Mouse (Mus musculus) embryonic fibroblast, embryonic 13.5 days (primary cell): ENCODE measurements around the gene Paics. TPM values are rescaled to one million over a fixed set of nuclear protein-coding genes. Genes with fewer than 3 reads are reported as not detected.
"Not testable (repeated sequence)": the region's sequence is repeated elsewhere in the genome, so short reads cannot be mapped to it uniquely, and the experiment has no call there.

Source experiments
- H3K27ac ChIP-seq: 2 replicates; pipeline ENCODE4 v1.5.1; 2012; ENCODE audit warnings: low read length, control low read depth, inconsistent platforms; ENCODE audit not compliant: insufficient read depth
- H3K4me1 ChIP-seq: 2 replicates; pipeline ENCODE4 v1.6.1; 2011; ENCODE audit warnings: low read length; ENCODE audit not compliant: control insufficient read depth, insufficient read depth
- H3K4me3 ChIP-seq: 2 replicates; pipeline ENCODE4 v1.5.1; 2011; ENCODE audit warnings: mild to moderate bottlenecking, control low read depth, low read length; ENCODE audit not compliant: insufficient read depth
- CTCF ChIP-seq: IDR thresholded peaks from 2 replicates; pipeline ENCODE4 v1.5.1; 2011; ENCODE audit warnings: mild to moderate bottlenecking, control low read depth, low read length, moderate library complexity, borderline replicate concordance; ENCODE audit not compliant: insufficient read depth
- POLR2A ChIP-seq: IDR thresholded peaks from 2 replicates; pipeline ENCODE4 v1.6.1; 2011; ENCODE audit warnings: low read depth, mild to moderate bottlenecking, control low read depth, low read length, moderate library complexity
- polyA plus RNA-seq: library from polyadenylated mRNA; stranded (reverse); fragments of >200 nt; gene quantifications from 2 replicates; pipeline ENCODE4 v1.2.4, GENCODE M21; 2011; ENCODE audit warnings: low read depth; ENCODE audit not compliant: missing spikeins, insufficient read length

The Paics gene
- polyA plus RNA-seq, result 162 and 173 TPM in 2 replicates

DNA sequence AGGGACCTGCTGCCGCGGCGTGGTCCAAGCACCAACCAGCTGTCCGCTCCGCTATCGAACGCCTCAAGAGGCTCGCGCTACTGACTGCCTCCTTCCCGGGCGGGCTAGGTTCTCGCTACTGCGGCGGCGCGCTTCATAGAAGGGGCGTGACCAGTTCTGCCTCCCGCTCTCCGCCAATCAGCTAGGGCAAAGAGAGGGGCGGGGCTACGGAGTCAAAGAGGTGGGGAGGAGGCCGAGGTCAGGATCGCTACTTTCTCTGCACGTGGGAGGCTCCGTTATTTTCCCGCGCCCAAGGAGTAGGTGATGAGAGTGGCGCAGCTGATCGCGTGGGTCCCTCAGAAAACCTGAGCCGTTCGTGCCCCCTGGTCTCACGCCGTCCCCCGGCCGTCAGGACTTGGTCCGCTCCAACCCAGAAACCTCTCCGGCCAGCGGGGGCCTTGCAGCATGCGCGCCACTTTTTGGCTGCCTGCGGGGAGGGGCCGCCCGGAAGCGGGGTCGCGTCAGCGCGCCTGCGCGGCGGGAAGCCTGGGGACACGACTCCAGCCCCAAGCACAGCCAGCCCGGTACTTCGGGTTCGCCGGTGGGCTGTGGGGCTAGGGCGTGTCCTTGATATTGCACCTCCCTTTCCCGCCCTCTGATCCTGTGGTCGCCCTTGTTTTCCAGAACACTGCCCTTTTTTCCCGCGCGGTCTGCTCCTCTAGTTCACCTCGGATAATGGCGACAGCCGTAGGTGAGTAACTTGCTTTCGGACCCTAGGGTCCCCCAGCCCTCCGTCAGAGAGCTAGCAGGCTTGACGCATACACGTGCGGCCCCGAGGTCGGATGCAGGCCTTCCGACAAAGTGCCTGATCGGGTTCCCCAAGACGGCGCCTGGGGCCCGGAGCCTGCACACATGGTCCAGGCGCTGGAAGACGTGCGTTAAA, at the start of gene Paics, which contains the start of gene Ppat:
Gene Paics (plus strand): TSS at position 202 of the 922 bp plus-strand sequence.
Gene Ppat (minus strand): TSS at position 473 of the 922 bp plus-strand sequence.
- peak within 1 kb of the TSS; percentile 92 for H3K4me3 ChIP-seq
- 0 out of 2 replicates have a peak, but pooled peaks cover 4% of the 10 kb centered on the region for H3K4me1 ChIP-seq
- TF ChIP-seq POLR2A, result peak; percentile 98
- no peak for TF ChIP-seq CTCF
- peak within 1 kb of the TSS; percentile 54 for H3K27ac ChIP-seq

- Histone ChIP-seq H3K4me3 (no peak overlapping the region), H3K27ac (no peak overlapping the region), H3K4me1 (no peaks in the 10 kb centered on the region)
- TF ChIP-seq CTCF (no peak), POLR2A (no peak)
Measured at GRCm38 (mm10) chr5:76902131-76902530, 49.0 kb upstream of the Paics start.

- peak overlapping the region; percentile 43 for H3K27ac ChIP-seq
- H3K4me3 ChIP-seq, result peak overlapping the region; percentile 79
- TF ChIP-seq CTCF, result no peak
- TF ChIP-seq POLR2A, result no peak
- H3K4me1 ChIP-seq, result no peaks in the 10 kb centered on the region
Measured at GRCm38 (mm10) chr5:76904713-76905404, 46.2 kb upstream of the Paics start.

DNA sequence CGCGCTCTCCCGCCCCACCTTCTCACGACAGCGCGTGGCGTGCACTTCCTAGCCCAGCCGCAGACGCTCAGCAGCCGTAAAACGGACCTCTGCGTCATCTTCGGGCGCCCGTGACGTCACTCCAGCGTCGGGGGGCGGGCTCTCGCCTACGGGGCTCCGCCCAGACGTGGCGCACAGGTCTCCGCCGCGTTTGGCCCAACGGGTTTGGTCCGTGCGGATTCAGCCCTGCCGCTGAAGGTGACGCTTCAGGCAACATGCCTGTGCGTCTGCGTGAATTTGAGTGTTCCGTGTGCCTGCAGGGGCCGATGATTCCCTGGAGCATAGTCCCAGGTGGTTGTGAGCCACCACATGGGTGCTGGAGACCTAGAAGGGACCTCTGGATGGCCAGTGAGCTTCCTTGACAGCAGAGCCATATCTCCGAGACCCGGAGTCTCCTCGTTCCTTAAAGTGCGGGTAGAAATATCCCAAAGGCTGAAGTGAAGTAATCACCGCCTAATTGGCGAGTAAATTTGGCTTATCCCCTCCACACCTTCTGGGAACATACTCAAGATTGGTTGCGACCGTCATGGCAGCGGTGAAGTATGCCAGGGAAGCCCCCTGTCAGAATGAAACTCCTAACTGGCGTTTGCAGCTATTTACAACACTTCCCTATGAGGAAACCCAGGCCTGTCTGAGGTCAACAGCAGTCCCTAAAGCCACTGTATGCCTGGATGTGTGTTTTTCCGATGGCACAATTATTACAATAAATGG, 45.5 kb upstream of the Paics start, which contains the start of gene Aasdh:
Gene Aasdh (minus strand): TSS at position 110 of the 750 bp plus-strand sequence.
- TF ChIP-seq CTCF, result no peak
- peak; percentile 99 for TF ChIP-seq POLR2A
- H3K4me3 ChIP-seq, result peak within 1 kb of the TSS; percentile 79
- peak within 1 kb of the TSS; percentile 70 for H3K27ac ChIP-seq
- H3K4me1 ChIP-seq, result no peaks in the 10 kb centered on the region

DNA sequence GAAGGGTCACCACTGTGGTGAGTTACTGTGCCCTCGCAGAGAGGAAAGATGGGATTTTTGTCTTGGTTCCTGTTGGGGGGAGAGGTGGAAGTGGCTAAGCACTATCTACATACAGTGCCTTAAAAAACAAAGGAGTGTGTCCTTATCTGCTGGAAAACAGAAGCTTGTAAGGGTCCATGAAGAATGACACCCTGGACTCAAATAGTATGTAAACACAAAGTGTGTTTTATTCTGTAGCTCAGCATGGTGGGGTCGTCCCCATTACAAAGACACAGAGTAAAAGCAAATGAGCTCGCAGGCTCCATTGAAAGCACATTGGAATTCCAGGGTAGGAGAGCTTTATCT, 45.0 kb upstream of the Paics start:
- Histone ChIP-seq H3K4me3 (peak overlapping the region; percentile 65), H3K27ac (no peak overlapping the region), H3K4me1 (no peaks in the 10 kb centered on the region)
- TF ChIP-seq CTCF, result no peak

DNA sequence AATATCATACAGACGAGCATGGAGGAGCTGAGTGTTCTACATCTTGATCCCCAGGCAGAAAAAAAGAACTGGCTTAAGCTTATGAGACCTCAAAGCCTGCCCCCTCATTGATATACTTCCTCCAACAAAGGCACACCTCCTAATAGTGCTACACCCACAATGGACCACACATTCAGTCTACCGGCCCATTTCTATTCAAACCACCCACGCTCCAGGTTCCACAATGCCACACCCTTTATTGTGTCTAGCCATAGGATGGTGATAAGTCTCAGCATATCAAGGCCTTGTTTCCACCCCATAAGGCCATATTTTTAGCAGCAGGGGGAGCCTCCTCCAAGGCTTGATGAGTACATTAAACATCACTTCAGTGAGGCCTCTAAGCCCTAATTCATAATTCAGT, 40.3 kb upstream of the Paics start:
- TF ChIP-seq CTCF, result no peak
- no peak for TF ChIP-seq POLR2A
- H3K4me1 ChIP-seq, result no peaks in the 10 kb centered on the region
- H3K27ac ChIP-seq, result no peak overlapping the region
- no peak overlapping the region for H3K4me3 ChIP-seq

- H3K4me1 ChIP-seq, H3K4me3 ChIP-seq, H3K27ac ChIP-seq: not testable (repeated sequence)
Measured at GRCm38 (mm10) chr5:76912522-76912921, 38.6 kb upstream of the Paics start.

- no peak for TF ChIP-seq CTCF
- no peak for TF ChIP-seq POLR2A
Measured at GRCm38 (mm10) chr5:76922833-76923232, 28.3 kb upstream of the Paics start.

DNA sequence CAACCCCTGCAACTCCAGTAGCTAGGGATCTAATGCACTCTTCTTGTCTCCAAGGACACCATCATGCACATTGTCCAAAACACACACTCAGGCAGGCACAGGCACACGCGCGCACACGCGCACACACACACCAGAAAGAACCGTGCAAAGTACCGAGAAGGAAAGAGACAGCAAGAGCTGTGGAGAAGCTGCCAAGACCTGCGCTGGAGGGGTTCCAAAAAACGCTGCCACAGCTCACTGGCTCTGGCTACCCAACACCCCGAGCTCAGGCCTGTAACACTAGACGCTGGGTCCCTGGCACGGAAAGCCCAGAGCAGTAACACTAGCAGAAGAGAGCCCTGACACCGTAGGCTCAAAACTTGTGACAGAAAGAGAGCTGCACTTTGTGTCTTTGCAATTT, 27.7 kb upstream of the Paics start:
- Histone ChIP-seq H3K27ac (no peak overlapping the region), H3K4me1 (peaks cover 5% of the 10 kb centered on the region), H3K4me3 (no peak overlapping the region)
- no peak for TF ChIP-seq CTCF
- no peak for TF ChIP-seq POLR2A

More at GRCm38 (mm10) chr5:76922833-76923232, 28.3 kb upstream of the Paics start:
- Histone ChIP-seq H3K27ac (no peak overlapping the region), H3K4me1 (peaks cover 2% of the 10 kb centered on the region; the same call in 1 of the 2 replicates), H3K4me3 (no peak overlapping the region)
